Mouse (Mus musculus): Measurements from ENCODE around the gene Gm10190.

- TF ChIP-seq CTCF (IDR thresholded peaks at IDR 0.05; ENCODE audit: low read depth) = no peak
- no peak for TF ChIP-seq EP300 (IDR thresholded peaks at IDR 0.05; ENCODE audit: low read depth)
Measured at GRCm38 (mm10) chr17:80346591-80347125, 26.7 kb downstream of the Gm10190 start.
